Mouse (Mus musculus) stomach, embryonic 16.5 days (tissue): Measurements from ENCODE around the gene Gnb5. TPM values are rescaled to one million over a fixed set of nuclear protein-coding genes. Genes with fewer than 3 reads are reported as not detected.

Source experiments
- ATAC-seq: fragments of 200-750 bp; cut with Nextera tagmentation; 2 replicates; pipeline ENCODE4 v1.8.0; 2017; ENCODE audit warnings: moderate number of reproducible peaks, moderate TSS enrichment; ENCODE audit not compliant: insufficient read depth, low FRiP score
- H3K27ac ChIP-seq: fragments of 300-500 bp; sonication (generic); 2 replicates; pipeline ENCODE4 v1.5.1; 2014; ENCODE audit warnings: low read length
- H3K27me3 ChIP-seq: fragments of 300-500 bp; sonication (generic); 2 replicates; pipeline ENCODE4 v1.6.1; 2014; ENCODE audit warnings: low read length, control low read depth, mixed read lengths; ENCODE audit not compliant: control insufficient read depth, insufficient read depth
- H3K36me3 ChIP-seq: fragments of 300-500 bp; sonication (generic); 2 replicates; pipeline ENCODE4 v1.6.1; 2014; ENCODE audit warnings: low read length; ENCODE audit not compliant: control insufficient read depth, insufficient read depth
- H3K4me1 ChIP-seq: fragments of 300-500 bp; sonication (generic); 2 replicates; pipeline ENCODE4 v1.6.1; 2014; ENCODE audit warnings: low read length, control low read depth, mixed read lengths; ENCODE audit not compliant: control insufficient read depth, insufficient read depth
- H3K4me2 ChIP-seq: fragments of 300-500 bp; sonication (generic); 2 replicates; pipeline ENCODE4 v1.6.1; 2014; ENCODE audit warnings: low read depth, low read length, mixed read lengths
- H3K4me3 ChIP-seq: fragments of 300-500 bp; sonication (generic); replicated peaks from 2 replicates; pipeline ENCODE4 v1.5.1; 2014; ENCODE audit warnings: mild to moderate bottlenecking, low read length
- H3K9ac ChIP-seq: fragments of 300-500 bp; sonication (generic); 2 replicates; pipeline ENCODE4 v1.6.1; 2014; ENCODE audit warnings: low read length
- H3K9me3 ChIP-seq: fragments of 300-500 bp; sonication (generic); replicated peaks from 2 replicates; pipeline ENCODE4 v1.6.1; 2016; ENCODE audit warnings: low read length, control low read depth; ENCODE audit not compliant: control insufficient read depth
- WGBS: fragments of 180-500 bp; shearing (Covaris S2); extraction: QIAGEN DNeasy Blood & Tissue Kit; methylation state at CpG from one replicate; pipeline ENCODE4 v1.1.7; 2014; 5-methylcytosine and 5-hydroxymethylcytosine counted together
- polyA plus RNA-seq: library from polyadenylated mRNA; unstranded; fragments of >200 nt; fragmentation: Nextera tagmentation; extraction: Ambion mirVana; gene quantifications from 2 replicates; pipeline ENCODE4 v1.2.1, GENCODE M21; 2015

Gnb5 gene
- polyA plus RNA-seq = 21.7 and 22.0 TPM in 2 replicates

- H3K4me1 ChIP-seq = no peaks in the 10 kb centered on the region
- no peaks in the 10 kb centered on the region for H3K9me3 ChIP-seq
- H3K27ac ChIP-seq = no peak within 1 kb of the TSS
- H3K4me2 ChIP-seq = no peak within 1 kb of the TSS
- H3K4me3 ChIP-seq = no peak within 1 kb of the TSS
- no peaks in the 10 kb centered on the region for H3K27me3 ChIP-seq
- H3K36me3 ChIP-seq = no peaks in the 10 kb centered on the region
- no peak for ATAC-seq
- H3K9ac ChIP-seq = no peak within 1 kb of the TSS
- 79% methylated on average over 11 of the region's 11 CpGs for WGBS
Observed at GRCm38 (mm10) chr9:75306126-75306898, at the start of gene Gnb5. Gene Gnb5, plus strand, starts transcription at chr9:75306288.

GRCm38 (mm10) chr9:75258792-75259191 lies 47.3 kb upstream of the Gnb5 start:
- Histone ChIP-seq H3K4me2 (no peak overlapping the region), H3K4me3 (no peak overlapping the region), H3K9me3 (no peaks in the 10 kb centered on the region; the same call in 1 of the 2 replicates), H3K36me3 (no peaks in the 10 kb centered on the region), H3K9ac (no peak overlapping the region), H3K27me3 (no peaks in the 10 kb centered on the region), H3K4me1 (peaks cover 19% of the 10 kb centered on the region), H3K27ac (0 out of 2 replicates have a peak overlapping the region, but pooled peaks have one; percentile 5)
- WGBS = 43% methylated on average over 4 of the region's 4 CpGs
- ATAC-seq = no peak

- H3K27me3 ChIP-seq = no peaks in the 10 kb centered on the region
- H3K4me2 ChIP-seq = no peak overlapping the region
- no peak overlapping the region for H3K27ac ChIP-seq
- no peaks in the 10 kb centered on the region for H3K36me3 ChIP-seq
- H3K9ac ChIP-seq = no peak overlapping the region
- H3K4me3 ChIP-seq = no peak overlapping the region
- no peak for ATAC-seq
- no peaks in the 10 kb centered on the region; the same call in 1 of the 2 replicates for H3K9me3 ChIP-seq
- WGBS = 87% methylated on average over 4 of the region's 4 CpGs
- H3K4me1 ChIP-seq = peaks cover 16% of the 10 kb centered on the region
Observed at GRCm38 (mm10) chr9:75259656-75260055, 46.4 kb upstream of the Gnb5 start.

- Histone ChIP-seq H3K4me1 (peaks cover 19% of the 10 kb centered on the region), H3K4me2 (no peak overlapping the region), H3K27me3 (no peaks in the 10 kb centered on the region), H3K27ac (peak overlapping the region; percentile 49; the same call in 1 of the 2 replicates), H3K9me3 (no peaks in the 10 kb centered on the region; the same call in 1 of the 2 replicates), H3K36me3 (no peaks in the 10 kb centered on the region), H3K4me3 (no peak overlapping the region), H3K9ac (no peak overlapping the region; the same call in 1 of the 2 replicates)
- WGBS = 27% methylated on average over 8 of the region's 8 CpGs
- ATAC-seq = no peak
Observed at GRCm38 (mm10) chr9:75261332-75261872, 44.7 kb upstream of the Gnb5 start.

- Histone ChIP-seq H3K4me1 (peaks cover 19% of the 10 kb centered on the region), H3K27me3 (no peaks in the 10 kb centered on the region), H3K4me3 (no peak overlapping the region), H3K27ac (no peak overlapping the region), H3K9me3 (no peaks in the 10 kb centered on the region; the same call in 1 of the 2 replicates), H3K4me2 (no peak overlapping the region), H3K36me3 (no peaks in the 10 kb centered on the region), H3K9ac (no peak overlapping the region)
- WGBS = 64% methylated on average over 8 of the region's 8 CpGs
- ATAC-seq = no peak
Observed at GRCm38 (mm10) chr9:75262235-75262826, 43.8 kb upstream of the Gnb5 start.

GRCm38 (mm10) chr9:75264008-75264718 lies 41.9 kb upstream of the Gnb5 start:
- H3K9me3 ChIP-seq = no peaks in the 10 kb centered on the region; the same call in 1 of the 2 replicates
- peak; percentile 97 for ATAC-seq
- peak overlapping the region; percentile 76 for H3K27ac ChIP-seq
- 31% methylated on average over 3 of the region's 3 CpGs for WGBS
- H3K36me3 ChIP-seq = no peaks in the 10 kb centered on the region
- no peak overlapping the region for H3K4me2 ChIP-seq
- H3K27me3 ChIP-seq = no peaks in the 10 kb centered on the region
- peaks cover 19% of the 10 kb centered on the region for H3K4me1 ChIP-seq
- no peak overlapping the region for H3K9ac ChIP-seq
- H3K4me3 ChIP-seq = no peak overlapping the region

GRCm38 (mm10) chr9:75267147-75267546 lies 38.9 kb upstream of the Gnb5 start:
- no peaks in the 10 kb centered on the region for H3K36me3 ChIP-seq
- no peak overlapping the region for H3K4me3 ChIP-seq
- no peak overlapping the region for H3K4me2 ChIP-seq
- ATAC-seq = no peak
- H3K9me3 ChIP-seq = no peaks in the 10 kb centered on the region
- H3K9ac ChIP-seq = no peak overlapping the region
- H3K4me1 ChIP-seq = peaks cover 10% of the 10 kb centered on the region; the same call in 1 of the 2 replicates
- H3K27ac ChIP-seq = no peak overlapping the region
- no peaks in the 10 kb centered on the region for H3K27me3 ChIP-seq
- 66% methylated on average over 6 of the region's 6 CpGs for WGBS

- H3K36me3 ChIP-seq = no peaks in the 10 kb centered on the region
- no peak for ATAC-seq
- 66% methylated on average over 6 of the region's 6 CpGs for WGBS
- no peaks in the 10 kb centered on the region for H3K4me1 ChIP-seq
- no peak overlapping the region for H3K4me2 ChIP-seq
- no peaks in the 10 kb centered on the region for H3K27me3 ChIP-seq
- no peaks in the 10 kb centered on the region for H3K9me3 ChIP-seq
- H3K9ac ChIP-seq = no peak overlapping the region
- H3K4me3 ChIP-seq = no peak overlapping the region
- no peak overlapping the region for H3K27ac ChIP-seq
Observed at GRCm38 (mm10) chr9:75270382-75270781, 35.7 kb upstream of the Gnb5 start.
